Mouse (Mus musculus) embryonic fibroblast, embryonic 13.5 days (primary cell): ENCODE measurements around the gene Flnb.

Source experiments
- CTCF ChIP-seq: IDR thresholded peaks from 2 replicates; pipeline ENCODE4 v1.5.1; 2011; ENCODE audit warnings: mild to moderate bottlenecking, control low read depth, low read length, moderate library complexity, borderline replicate concordance; ENCODE audit not compliant: insufficient read depth
- POLR2A ChIP-seq: IDR thresholded peaks from 2 replicates; pipeline ENCODE4 v1.6.1; 2011; ENCODE audit warnings: low read depth, mild to moderate bottlenecking, control low read depth, low read length, moderate library complexity

GRCm38 (mm10) chr14:7795961-7796360 is 21.8 kb upstream of the Flnb start:
- TF ChIP-seq CTCF (no peak), POLR2A (no peak)
